Mouse (Mus musculus): ENCODE results near the gene 4930579F01Rik.

4930579F01Rik gene

DNA sequence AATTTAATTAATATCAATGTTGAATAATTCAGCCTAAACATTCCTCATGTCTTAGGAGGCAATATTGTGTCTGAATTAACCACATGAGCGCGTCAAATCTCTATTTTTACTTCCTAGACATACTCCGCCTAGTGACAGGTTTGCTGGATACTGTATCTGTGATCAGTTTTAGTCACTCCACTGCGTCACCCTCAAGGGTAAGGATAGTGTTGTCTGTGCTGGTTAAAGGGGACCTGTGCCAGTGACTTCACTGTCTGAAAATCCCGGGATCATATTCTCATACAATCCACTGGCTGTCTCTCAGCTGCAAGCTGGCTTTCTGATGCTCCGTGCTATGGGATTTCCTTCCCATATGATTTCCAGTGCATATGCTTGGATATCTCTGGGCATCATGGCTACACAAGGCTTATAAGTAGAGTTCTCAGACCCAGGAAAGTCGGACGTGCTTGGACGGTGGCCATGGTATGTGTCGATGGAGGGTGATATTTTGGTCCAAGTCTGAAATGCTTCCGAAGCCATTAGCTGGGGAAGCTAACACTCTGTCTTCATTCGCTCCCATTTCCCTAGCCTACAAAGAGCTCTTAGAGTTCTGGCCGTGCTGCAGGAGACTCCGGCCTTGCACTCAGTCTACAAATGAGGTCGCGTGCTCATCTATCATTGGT, 74.0 kb downstream of the 4930579F01Rik start:
- Histone ChIP-seq H3K36me3 (ENCODE audit: control insufficient read depth, insufficient read depth, low read length, poor library complexity, severe bottlenecking) (no peaks in the 10 kb centered on the region), H3K27me3 (ENCODE audit: control insufficient read depth, insufficient read depth, low read length, poor library complexity, severe bottlenecking) (no peaks in the 10 kb centered on the region)
- DNase-seq (ENCODE audit: low read depth, low spot score), result no peak

DNA sequence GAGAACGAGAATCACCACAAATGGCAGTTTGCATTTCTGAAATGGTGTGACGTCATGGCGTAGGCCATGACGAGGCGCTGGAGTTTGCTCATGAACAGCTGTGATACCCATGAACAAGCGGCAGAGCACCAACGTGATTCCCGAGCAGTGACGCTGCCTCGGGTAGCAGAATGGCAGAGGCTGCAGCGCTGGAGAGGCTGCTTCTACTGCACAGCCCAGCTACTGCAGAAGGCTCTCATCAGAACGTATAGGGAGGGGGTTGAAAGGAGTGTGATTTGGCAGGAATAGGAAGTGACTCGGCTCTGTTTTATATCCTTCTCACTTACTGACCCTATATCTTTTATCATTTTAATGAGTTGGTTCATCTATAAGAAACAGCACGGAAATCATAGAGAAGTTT, 74.8 kb downstream of the 4930579F01Rik start:
- H3K27me3 ChIP-seq (ENCODE audit: control insufficient read depth, insufficient read depth, low read length, poor library complexity, severe bottlenecking), result no peaks in the 10 kb centered on the region
- peak; percentile 24 for DNase-seq (ENCODE audit: low read depth, low spot score)
- H3K36me3 ChIP-seq (ENCODE audit: control insufficient read depth, insufficient read depth, low read length, poor library complexity, severe bottlenecking), result no peaks in the 10 kb centered on the region

DNA sequence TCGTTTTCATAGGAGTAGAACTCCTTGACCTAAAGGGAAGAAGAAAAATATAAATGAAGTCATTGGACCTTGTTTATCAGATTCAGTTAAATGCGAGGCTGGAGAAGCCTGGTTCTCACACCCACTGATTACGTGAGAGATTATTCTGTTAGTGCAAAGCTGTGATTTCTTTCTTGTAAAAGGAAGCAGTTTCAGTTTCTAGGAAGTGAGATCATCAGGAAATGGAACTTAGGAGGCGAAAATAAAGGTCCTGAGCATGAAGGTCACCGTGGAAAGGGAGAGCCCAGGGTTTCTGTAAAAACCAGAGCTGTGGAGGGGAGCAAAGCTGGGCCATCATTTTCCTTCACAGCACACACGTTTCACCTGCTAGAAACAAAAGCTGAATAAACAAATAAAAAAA, 75.2 kb downstream of the 4930579F01Rik start:
- DNase-seq (ENCODE audit: low read depth, low spot score), result no peak
- Histone ChIP-seq H3K27me3 (ENCODE audit: control insufficient read depth, insufficient read depth, low read length, poor library complexity, severe bottlenecking) (no peaks in the 10 kb centered on the region), H3K36me3 (ENCODE audit: control insufficient read depth, insufficient read depth, low read length, poor library complexity, severe bottlenecking) (no peaks in the 10 kb centered on the region)

DNA sequence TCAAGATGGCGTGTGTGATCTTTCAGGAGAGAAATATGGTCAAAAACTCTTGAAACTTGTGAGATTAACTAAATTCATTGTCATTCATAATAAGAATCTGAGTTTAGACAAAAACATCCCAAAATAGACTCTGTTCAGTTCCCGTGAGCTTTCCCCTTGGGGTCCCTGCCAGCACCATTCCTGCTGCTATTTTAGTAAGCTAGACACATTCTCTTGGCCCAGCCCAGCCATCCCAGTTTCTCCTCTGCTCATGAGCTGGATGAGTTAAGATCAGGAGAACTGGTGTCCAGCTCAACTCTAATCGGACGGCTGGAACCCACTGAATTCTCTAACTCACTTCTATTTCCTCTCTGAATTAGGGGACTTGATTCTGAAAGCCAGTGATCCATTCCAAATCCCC, 76.8 kb downstream of the 4930579F01Rik start:
- H3K27me3 ChIP-seq (ENCODE audit: control insufficient read depth, insufficient read depth, low read length, poor library complexity, severe bottlenecking), result no peaks in the 10 kb centered on the region
- H3K36me3 ChIP-seq (ENCODE audit: control insufficient read depth, insufficient read depth, low read length, poor library complexity, severe bottlenecking), result no peaks in the 10 kb centered on the region
- no peak for DNase-seq (ENCODE audit: low read depth, low spot score)

DNA sequence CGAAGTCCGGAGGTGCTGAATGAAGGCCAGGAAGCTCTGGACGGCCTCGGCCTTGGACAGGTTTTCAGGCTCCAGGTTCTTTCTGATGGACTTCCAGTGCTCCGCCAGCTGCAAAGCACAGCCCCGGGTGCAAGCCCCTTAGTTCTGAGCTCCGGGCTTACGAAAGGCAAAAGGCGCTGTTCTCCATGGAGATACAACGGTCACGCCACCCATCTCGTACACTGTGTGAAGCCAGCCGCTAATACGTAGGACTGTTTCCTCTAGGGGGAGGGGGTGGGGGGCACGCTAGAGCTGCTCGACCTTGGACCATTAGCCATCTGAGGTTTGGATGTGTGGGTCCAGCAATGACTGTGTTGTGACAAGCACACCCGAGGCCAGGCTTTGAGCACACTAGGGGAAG, 79.5 kb downstream of the 4930579F01Rik start:
- no peaks in the 10 kb centered on the region for H3K36me3 ChIP-seq (ENCODE audit: control insufficient read depth, insufficient read depth, low read length, poor library complexity, severe bottlenecking)
- no peaks in the 10 kb centered on the region for H3K27me3 ChIP-seq (ENCODE audit: control insufficient read depth, insufficient read depth, low read length, poor library complexity, severe bottlenecking)
- DNase-seq (ENCODE audit: low read depth, low spot score), result no peak

All from splenic B cell, adult 2 months (primary cell).